Mouse (Mus musculus) T-helper 2 cell (primary cell): Measurements from ENCODE around the gene Sdcbp2.

Experiments
- in situ Hi-C: fragments of 300-600 bp; cut with MboI, MseI; formaldehyde crosslinking; loops from one replicate; pipeline ENCODE4 v1.15.1; 2025; ENCODE audit warnings: high pct_unique_total_duplicates

The Sdcbp2 gene

GRCm38 (mm10) chr2:151571873-151572700 is at the start of gene Sdcbp2:
TSS of gene Sdcbp2 (plus strand) at chr2:151572622.
- in situ Hi-C loops = no loop called here

GRCm38 (mm10) chr2:151524324-151525041 is 47.9 kb upstream of the Sdcbp2 start:
- in situ Hi-C loops = no loop called here

- in situ Hi-C loops = no loop called here
These were observed 46.9 kb upstream of the Sdcbp2 start for GRCm38 (mm10) chr2:151525520-151525919.

GRCm38 (mm10) chr2:151528066-151528465 is 44.4 kb upstream of the Sdcbp2 start:
- in situ Hi-C loops = no loop called here

GRCm38 (mm10) chr2:151529169-151529568 is 43.3 kb upstream of the Sdcbp2 start:
- in situ Hi-C loops = no loop called here

GRCm38 (mm10) chr2:151530378-151531230 is 41.8 kb upstream of the Sdcbp2 start:
- in situ Hi-C loops = no loop called here

GRCm38 (mm10) chr2:151533632-151534031 is 38.8 kb upstream of the Sdcbp2 start:
- in situ Hi-C loops = no loop called here

- in situ Hi-C loops = no loop called here
These were observed 36.3 kb upstream of the Sdcbp2 start for GRCm38 (mm10) chr2:151535961-151536617.

GRCm38 (mm10) chr2:151536618-151536974 is 35.8 kb upstream of the Sdcbp2 start:
- in situ Hi-C loops = no loop called here

- in situ Hi-C loops = no loop called here
These were observed 33.8 kb upstream of the Sdcbp2 start for GRCm38 (mm10) chr2:151538646-151539045.

- in situ Hi-C loops = loop anchor here (5.0 kb wide), 1 partner anchor 560 kb away; no protein-coding TSS in a partner anchor
These were observed 29.9 kb upstream of the Sdcbp2 start, which contains the start of gene Fkbp1a for GRCm38 (mm10) chr2:151542323-151543062. TSS of gene Fkbp1a (plus strand) at chr2:151542483.

- in situ Hi-C loops = loop anchor here (5.0 kb wide), 1 partner anchor 559 kb away; no protein-coding TSS in a partner anchor
These were observed 29.1 kb upstream of the Sdcbp2 start for GRCm38 (mm10) chr2:151543063-151543895.

- in situ Hi-C loops = loop anchor here (5.0 kb wide), 1 partner anchor 558 kb away; no protein-coding TSS in a partner anchor
These were observed 27.7 kb upstream of the Sdcbp2 start for GRCm38 (mm10) chr2:151544673-151545072.

GRCm38 (mm10) chr2:151546571-151546970 is 25.9 kb upstream of the Sdcbp2 start:
- in situ Hi-C loops = no loop called here

GRCm38 (mm10) chr2:151549615-151550121 is 22.8 kb upstream of the Sdcbp2 start:
- in situ Hi-C loops = loop anchor here (5.0 kb wide), 1 partner anchor 42 kb away; no protein-coding TSS in a partner anchor

- in situ Hi-C loops = no loop called here
These were observed 9.2 kb upstream of the Sdcbp2 start for GRCm38 (mm10) chr2:151562930-151563921.

GRCm38 (mm10) chr2:151564006-151564405 is 8.4 kb upstream of the Sdcbp2 start:
- in situ Hi-C loops = no loop called here

GRCm38 (mm10) chr2:151564986-151565385 is 7.4 kb upstream of the Sdcbp2 start:
- in situ Hi-C loops = no loop called here
